Mouse (Mus musculus): Measurements from ENCODE around the gene Slc5a3. TPM values are rescaled to one million over a fixed set of nuclear protein-coding genes. Genes with fewer than 3 reads are reported as not detected.

Gene Slc5a3
- polyA plus RNA-seq, 1 experiment from 2014 or later = 0.82 TPM

- ATAC-seq (no peak), DNase-seq (no peak)
- Histone ChIP-seq H3K27me3 (ENCODE audit: insufficient read depth, low read length) (no peaks in the 10 kb centered on the region), H3K27ac (ENCODE audit: low read depth) (no peak overlapping the region), H3K4me2 (ENCODE audit: low read depth, low read length) (no peak overlapping the region), H3K4me3 (ENCODE audit: low read depth, low read length) (no peak overlapping the region), H3K4me1 (ENCODE audit: insufficient read depth) (peaks cover 5% of the 10 kb centered on the region), H3K9me3 (ENCODE audit: low read length) (no peaks in the 10 kb centered on the region), H3K36me3 (replicated peaks; ENCODE audit: insufficient read depth, low read length) (no peaks in the 10 kb centered on the region), H3K9ac (replicated peaks) (no peak overlapping the region)
- WGBS (ENCODE audit: insufficient replicate concordance) = 58% methylated on average over 20 of the region's 20 CpGs
- no peak for TF ChIP-seq EP300 (IDR thresholded peaks at IDR 0.05; ENCODE audit: low read depth)
- no peak for TF ChIP-seq CTCF (IDR thresholded peaks at IDR 0.05; ENCODE audit: low read depth)
Observed at GRCm38 (mm10) chr16:92022494-92023283, 35.4 kb upstream of the Slc5a3 start.

- H3K9me3 ChIP-seq (ENCODE audit: low read length) = no peaks in the 10 kb centered on the region
- 68% methylated on average over 3 of the region's 3 CpGs for WGBS (ENCODE audit: insufficient replicate concordance)
- H3K4me3 ChIP-seq (ENCODE audit: low read depth, low read length) = no peak overlapping the region
- H3K4me2 ChIP-seq (ENCODE audit: low read depth, low read length) = no peak overlapping the region
- H3K27me3 ChIP-seq (ENCODE audit: insufficient read depth, low read length) = no peaks in the 10 kb centered on the region
- no peak for DNase-seq
- H3K4me1 ChIP-seq (ENCODE audit: insufficient read depth) = peaks cover 2% of the 10 kb centered on the region; the same call in 1 of the 2 replicates
- H3K27ac ChIP-seq (ENCODE audit: low read depth) = no peak overlapping the region
- ATAC-seq = no peak
- no peak overlapping the region for H3K9ac ChIP-seq (replicated peaks)
- TF ChIP-seq EP300 (IDR thresholded peaks at IDR 0.05; ENCODE audit: low read depth) = no peak
- TF ChIP-seq CTCF (IDR thresholded peaks at IDR 0.05; ENCODE audit: low read depth) = no peak
- no peaks in the 10 kb centered on the region for H3K36me3 ChIP-seq (replicated peaks; ENCODE audit: insufficient read depth, low read length)
Observed at GRCm38 (mm10) chr16:92033286-92033685, 24.8 kb upstream of the Slc5a3 start.

GRCm38 (mm10) chr16:92034676-92035075, 23.4 kb upstream of the Slc5a3 start:
- no peak overlapping the region for H3K27ac ChIP-seq (ENCODE audit: low read depth)
- ATAC-seq (no peak), DNase-seq (no peak)
- H3K36me3 ChIP-seq (replicated peaks; ENCODE audit: insufficient read depth, low read length) = no peaks in the 10 kb centered on the region
- H3K4me3 ChIP-seq (ENCODE audit: low read depth, low read length) = no peak overlapping the region
- peaks cover 2% of the 10 kb centered on the region; the same call in 1 of the 2 replicates for H3K4me1 ChIP-seq (ENCODE audit: insufficient read depth)
- no peak overlapping the region for H3K4me2 ChIP-seq (ENCODE audit: low read depth, low read length)
- TF ChIP-seq CTCF (IDR thresholded peaks at IDR 0.05; ENCODE audit: low read depth) (no peak), EP300 (IDR thresholded peaks at IDR 0.05; ENCODE audit: low read depth) (no peak)
- H3K9me3 ChIP-seq (ENCODE audit: low read length) = no peaks in the 10 kb centered on the region
- 62% methylated on average over 5 of the region's 5 CpGs for WGBS (ENCODE audit: insufficient replicate concordance)
- H3K27me3 ChIP-seq (ENCODE audit: insufficient read depth, low read length) = no peaks in the 10 kb centered on the region
- H3K9ac ChIP-seq (replicated peaks) = no peak overlapping the region

- no peaks in the 10 kb centered on the region for H3K9me3 ChIP-seq (ENCODE audit: low read length)
- no peak overlapping the region for H3K9ac ChIP-seq (replicated peaks)
- DNase-seq = no peak
- WGBS (ENCODE audit: insufficient replicate concordance) = 64% methylated on average over 8 of the region's 8 CpGs
- peaks cover 2% of the 10 kb centered on the region; the same call in 1 of the 2 replicates for H3K4me1 ChIP-seq (ENCODE audit: insufficient read depth)
- no peaks in the 10 kb centered on the region for H3K36me3 ChIP-seq (replicated peaks; ENCODE audit: insufficient read depth, low read length)
- no peak overlapping the region for H3K4me3 ChIP-seq (ENCODE audit: low read depth, low read length)
- TF ChIP-seq EP300 (IDR thresholded peaks at IDR 0.05; ENCODE audit: low read depth) (no peak), CTCF (IDR thresholded peaks at IDR 0.05; ENCODE audit: low read depth) (no peak)
- no peaks in the 10 kb centered on the region for H3K27me3 ChIP-seq (ENCODE audit: insufficient read depth, low read length)
- ATAC-seq = no peak
- H3K4me2 ChIP-seq (ENCODE audit: low read depth, low read length) = no peak overlapping the region
- peak overlapping the region; percentile 22; the same call in 1 of the 2 replicates for H3K27ac ChIP-seq (ENCODE audit: low read depth)
Observed at GRCm38 (mm10) chr16:92036701-92037100, 21.4 kb upstream of the Slc5a3 start.

- H3K9me3 ChIP-seq (ENCODE audit: low read length) = no peaks in the 10 kb centered on the region
- H3K4me3 ChIP-seq (ENCODE audit: low read depth, low read length) = no peak overlapping the region
- no peak for TF ChIP-seq CTCF (IDR thresholded peaks at IDR 0.05; ENCODE audit: low read depth)
- no peak for TF ChIP-seq EP300 (IDR thresholded peaks at IDR 0.05; ENCODE audit: low read depth)
- H3K4me1 ChIP-seq (ENCODE audit: insufficient read depth) = peaks cover 2% of the 10 kb centered on the region; the same call in 1 of the 2 replicates
- 59% methylated on average over 21 of the region's 21 CpGs for WGBS (ENCODE audit: insufficient replicate concordance)
- no peaks in the 10 kb centered on the region for H3K36me3 ChIP-seq (replicated peaks; ENCODE audit: insufficient read depth, low read length)
- DNase-seq = peak; percentile 25
- H3K27me3 ChIP-seq (ENCODE audit: insufficient read depth, low read length) = no peaks in the 10 kb centered on the region
- H3K4me2 ChIP-seq (ENCODE audit: low read depth, low read length) = no peak overlapping the region; the same call in 1 of the 2 replicates
- ATAC-seq = peak; percentile 76
- H3K9ac ChIP-seq (replicated peaks) = no peak overlapping the region
- H3K27ac ChIP-seq (ENCODE audit: low read depth) = peak overlapping the region; percentile 44; the same call in 1 of the 2 replicates
Observed at GRCm38 (mm10) chr16:92037891-92038607, 20.1 kb upstream of the Slc5a3 start.

- Histone ChIP-seq H3K36me3 (replicated peaks; ENCODE audit: insufficient read depth, low read length) (no peaks in the 10 kb centered on the region), H3K27me3 (ENCODE audit: insufficient read depth, low read length) (no peaks in the 10 kb centered on the region), H3K9me3 (ENCODE audit: low read length) (no peaks in the 10 kb centered on the region), H3K9ac (replicated peaks) (no peak overlapping the region), H3K27ac (ENCODE audit: low read depth) (no peak overlapping the region), H3K4me2 (ENCODE audit: low read depth, low read length) (no peak overlapping the region), H3K4me1 (ENCODE audit: insufficient read depth) (peaks cover 2% of the 10 kb centered on the region; the same call in 1 of the 2 replicates), H3K4me3 (ENCODE audit: low read depth, low read length) (no peak overlapping the region)
- 78% methylated on average over 7 of the region's 7 CpGs for WGBS (ENCODE audit: insufficient replicate concordance)
- ATAC-seq (peak; percentile 70), DNase-seq (peak; percentile 31)
- TF ChIP-seq CTCF (IDR thresholded peaks at IDR 0.05; ENCODE audit: low read depth) (no peak), EP300 (IDR thresholded peaks at IDR 0.05; ENCODE audit: low read depth) (no peak)
Observed at GRCm38 (mm10) chr16:92039421-92039820, 18.7 kb upstream of the Slc5a3 start.

Data from liver, postnatal 0 days (tissue).